Mouse (Mus musculus): ENCODE results near the gene Eps15. TPM values are rescaled to one million over a fixed set of nuclear protein-coding genes. Genes with fewer than 3 reads are reported as not detected.

The Eps15 gene
- polyA plus RNA-seq, 1 experiment from 2014 or later = 68.8 TPM

DNA sequence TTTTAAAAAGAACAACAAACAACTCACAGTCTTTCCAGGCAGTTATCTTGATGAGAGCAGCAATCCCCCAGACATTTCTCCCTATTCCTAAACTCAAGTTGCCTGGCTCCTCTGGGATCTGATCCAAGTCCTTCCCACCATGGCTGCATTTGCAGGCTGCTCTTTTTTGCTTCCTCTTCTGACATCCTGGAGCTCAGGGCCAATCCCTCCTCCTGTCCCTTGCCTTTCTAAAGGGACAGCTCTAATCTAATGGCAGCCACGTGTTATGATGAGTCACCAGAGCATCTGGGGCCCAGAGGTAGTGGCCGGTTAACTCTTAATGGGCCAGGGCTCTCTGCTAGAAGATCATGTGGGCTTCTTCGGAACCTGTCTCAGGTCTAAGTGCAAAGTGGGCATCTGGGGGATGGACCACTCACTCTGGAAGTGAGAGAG lies 126.0 kb downstream of the Eps15 start:
- peak overlapping the region; percentile 99 for H3K4me2 ChIP-seq
- H3K36me3 ChIP-seq = no peaks in the 10 kb centered on the region
- H3K9ac ChIP-seq (replicated peaks) = peak overlapping the region; percentile 75; the same call in 1 of the 2 replicates
- peaks cover 20% of the 10 kb centered on the region for H3K4me1 ChIP-seq
- peak; percentile 66 for ATAC-seq (ENCODE audit: low FRiP score)
- 0 out of 2 replicates have a peak, but pooled peaks cover 3% of the 10 kb centered on the region for H3K27me3 ChIP-seq (replicated peaks)
- WGBS = 6% methylated on average over 3 of the region's 3 CpGs
- H3K4me3 ChIP-seq (replicated peaks) = peak overlapping the region; percentile 68
- H3K27ac ChIP-seq (replicated peaks) = no peak overlapping the region
- no peaks in the 10 kb centered on the region for H3K9me3 ChIP-seq (replicated peaks)

DNA sequence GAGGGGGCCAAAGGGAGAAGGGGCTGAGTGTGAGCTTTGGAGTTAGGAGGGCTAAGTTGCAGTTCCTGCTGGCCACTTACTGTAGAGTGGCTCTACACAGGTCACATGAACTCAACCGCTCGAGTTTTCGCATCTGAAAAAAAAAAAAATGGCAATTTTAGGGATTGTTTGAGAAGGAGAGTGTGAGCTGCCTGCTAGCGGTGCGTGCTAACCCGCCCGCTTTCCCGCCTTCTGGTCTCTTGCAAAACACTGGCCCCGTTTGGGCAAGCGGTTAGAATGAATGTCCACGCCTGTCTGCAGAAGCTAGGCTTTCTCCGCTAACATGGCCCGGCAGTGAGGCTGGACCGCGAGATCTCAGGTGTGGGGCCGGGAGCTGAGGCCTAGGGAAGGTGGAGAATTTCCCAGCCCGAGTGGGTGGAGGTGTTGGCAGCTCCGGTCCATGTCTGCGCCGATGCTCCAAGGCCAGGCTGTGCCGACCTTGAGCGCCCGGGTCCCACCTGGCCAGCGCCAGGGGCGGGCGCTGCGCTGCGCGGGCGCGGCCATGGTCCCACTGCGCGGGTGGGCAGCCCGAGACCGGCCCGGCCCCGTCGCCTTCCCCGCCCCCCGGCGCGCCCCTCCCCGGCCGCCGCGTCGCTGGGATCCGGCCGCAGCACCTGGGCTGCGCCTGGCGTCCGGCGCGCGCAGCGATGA lies 126.6 kb downstream of the Eps15 start, which contains the start of gene Ttc39a:
Gene Ttc39a, plus strand, starts transcription at position 138 of the 690 bp plus-strand sequence.
- Histone ChIP-seq H3K9ac (replicated peaks) (peak within 1 kb of the TSS; percentile 75), H3K4me2 (peak within 1 kb of the TSS; percentile 99), H3K4me3 (replicated peaks) (peak within 1 kb of the TSS; percentile 68), H3K9me3 (replicated peaks) (no peaks in the 10 kb centered on the region), H3K27ac (replicated peaks) (peak within 1 kb of the TSS; percentile 37; the same call in 1 of the 2 replicates), H3K36me3 (no peaks in the 10 kb centered on the region), H3K4me1 (peaks cover 20% of the 10 kb centered on the region), H3K27me3 (replicated peaks) (0 out of 2 replicates have a peak, but pooled peaks cover 3% of the 10 kb centered on the region)
- under 1% methylated on average over 48 of the region's 56 CpGs for WGBS
- ATAC-seq (ENCODE audit: low FRiP score) = peak; percentile 81

GRCm38 (mm10) chr4:109407176-109407520 lies 127.1 kb downstream of the Eps15 start:
- Histone ChIP-seq H3K4me3 (replicated peaks) (peak overlapping the region; percentile 68), H3K9me3 (replicated peaks) (no peaks in the 10 kb centered on the region), H3K4me1 (peaks cover 20% of the 10 kb centered on the region), H3K4me2 (peak overlapping the region; percentile 99), H3K9ac (replicated peaks) (peak overlapping the region; percentile 75), H3K36me3 (no peaks in the 10 kb centered on the region), H3K27me3 (replicated peaks) (0 out of 2 replicates have a peak, but pooled peaks cover 3% of the 10 kb centered on the region), H3K27ac (replicated peaks) (no peak overlapping the region)
- ATAC-seq (ENCODE audit: low FRiP score) = peak; percentile 42; the same call in 1 of the 2 replicates
- WGBS = 5% methylated on average over 7 of the region's 24 CpGs

DNA sequence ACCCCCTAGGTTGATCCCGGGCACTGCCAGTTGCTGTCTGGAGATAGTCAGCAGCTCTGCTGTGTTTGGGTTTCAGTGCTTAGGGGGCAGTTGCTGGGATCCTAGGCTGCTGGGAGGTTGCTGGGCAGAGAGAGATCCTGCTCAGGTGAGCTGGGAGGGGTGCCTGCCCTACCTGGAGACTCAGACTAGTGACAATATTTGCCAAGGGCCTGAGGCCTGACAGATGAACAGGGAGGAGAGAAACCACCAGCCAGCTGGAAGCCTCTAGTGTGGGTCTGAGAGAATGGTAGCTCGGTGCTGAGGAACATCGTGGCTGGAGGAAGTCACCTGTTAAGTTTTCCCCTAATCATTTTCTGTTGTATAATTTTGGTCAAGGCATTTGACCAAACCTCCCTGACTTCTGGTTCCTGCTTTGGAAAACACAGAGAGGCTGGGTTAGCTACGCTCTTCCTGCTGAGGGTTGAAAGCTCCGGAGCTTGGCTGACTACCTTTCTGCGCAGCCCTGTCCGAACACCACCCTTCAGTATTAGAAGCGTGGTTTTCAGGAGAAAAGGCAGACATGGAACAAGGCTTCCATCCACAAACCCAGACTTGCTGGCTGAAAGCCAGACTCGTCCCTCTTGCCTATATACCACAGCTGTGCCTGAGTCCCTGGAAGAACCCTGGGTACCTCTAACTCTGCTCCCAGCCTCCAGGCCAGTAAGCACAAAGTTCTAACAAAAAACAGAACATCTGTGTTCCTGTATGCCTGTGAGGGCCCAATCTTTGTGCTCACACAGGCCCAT lies 127.8 kb downstream of the Eps15 start:
- 80% methylated on average over 9 of the region's 9 CpGs for WGBS
- H3K9ac ChIP-seq (replicated peaks) = no peak overlapping the region; the same call in 1 of the 2 replicates
- ATAC-seq (ENCODE audit: low FRiP score) = no peak
- peak overlapping the region; percentile 68; the same call in 1 of the 2 replicates for H3K4me3 ChIP-seq (replicated peaks)
- H3K36me3 ChIP-seq = no peaks in the 10 kb centered on the region
- H3K27me3 ChIP-seq (replicated peaks) = 0 out of 2 replicates have a peak, but pooled peaks cover 3% of the 10 kb centered on the region
- H3K4me1 ChIP-seq = peaks cover 20% of the 10 kb centered on the region
- no peaks in the 10 kb centered on the region for H3K9me3 ChIP-seq (replicated peaks)
- H3K27ac ChIP-seq (replicated peaks) = no peak overlapping the region
- H3K4me2 ChIP-seq = peak overlapping the region; percentile 99

- no peak for ATAC-seq (ENCODE audit: low FRiP score)
- Histone ChIP-seq H3K4me1 (peaks cover 18% of the 10 kb centered on the region), H3K9ac (replicated peaks) (no peak overlapping the region), H3K9me3 (replicated peaks) (no peaks in the 10 kb centered on the region), H3K36me3 (no peaks in the 10 kb centered on the region), H3K27ac (replicated peaks) (no peak overlapping the region), H3K27me3 (replicated peaks) (no peaks in the 10 kb centered on the region), H3K4me2 (no peak overlapping the region), H3K4me3 (replicated peaks) (no peak overlapping the region)
- WGBS = 76% methylated on average over 9 of the region's 9 CpGs
Measured at GRCm38 (mm10) chr4:109410681-109411376, 130.8 kb downstream of the Eps15 start.

GRCm38 (mm10) chr4:109411377-109411967 lies 131.4 kb downstream of the Eps15 start:
- Histone ChIP-seq H3K36me3 (no peaks in the 10 kb centered on the region), H3K4me1 (peaks cover 12% of the 10 kb centered on the region), H3K27me3 (replicated peaks) (no peaks in the 10 kb centered on the region), H3K27ac (replicated peaks) (no peak overlapping the region), H3K4me3 (replicated peaks) (no peak overlapping the region), H3K9ac (replicated peaks) (no peak overlapping the region), H3K9me3 (replicated peaks) (no peaks in the 10 kb centered on the region), H3K4me2 (no peak overlapping the region)
- WGBS = 90% methylated on average over 6 of the region's 6 CpGs
- no peak for ATAC-seq (ENCODE audit: low FRiP score)

DNA sequence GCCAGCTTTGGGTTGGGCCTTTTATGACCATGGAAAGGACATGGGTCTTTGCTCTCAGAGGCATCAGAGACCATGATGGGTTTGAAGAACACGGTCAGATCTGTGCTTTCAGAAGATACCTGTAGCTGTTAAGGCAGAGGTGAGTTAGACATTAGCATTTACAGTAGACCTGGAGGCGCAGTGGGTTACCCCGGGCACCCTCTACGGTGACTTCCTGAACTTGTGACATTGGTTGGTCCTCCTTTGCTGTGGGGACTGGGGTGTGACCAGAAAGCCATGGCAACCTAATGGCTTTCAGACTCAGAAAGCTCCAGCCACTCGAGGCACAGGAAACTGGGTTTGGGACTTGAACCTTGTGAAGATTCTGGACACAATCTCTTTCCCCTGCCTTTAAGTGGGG lies 132.2 kb downstream of the Eps15 start:
- no peaks in the 10 kb centered on the region for H3K9me3 ChIP-seq (replicated peaks)
- no peak overlapping the region for H3K9ac ChIP-seq (replicated peaks)
- H3K4me2 ChIP-seq = no peak overlapping the region
- no peak for ATAC-seq (ENCODE audit: low FRiP score)
- no peaks in the 10 kb centered on the region for H3K27me3 ChIP-seq (replicated peaks)
- WGBS = 88% methylated on average over 5 of the region's 5 CpGs
- H3K4me1 ChIP-seq = peaks cover 6% of the 10 kb centered on the region
- H3K27ac ChIP-seq (replicated peaks) = no peak overlapping the region
- H3K36me3 ChIP-seq = no peaks in the 10 kb centered on the region
- no peak overlapping the region for H3K4me3 ChIP-seq (replicated peaks)

- Histone ChIP-seq H3K36me3 (no peaks in the 10 kb centered on the region), H3K4me3 (replicated peaks) (no peak overlapping the region), H3K27ac (replicated peaks) (no peak overlapping the region), H3K27me3 (replicated peaks) (no peaks in the 10 kb centered on the region), H3K9me3 (replicated peaks) (no peaks in the 10 kb centered on the region), H3K4me1 (no peaks in the 10 kb centered on the region), H3K4me2 (no peak overlapping the region), H3K9ac (replicated peaks) (no peak overlapping the region)
- 87% methylated on average over 1 of the region's 1 CpGs for WGBS
- no peak for ATAC-seq (ENCODE audit: low FRiP score)
Measured at GRCm38 (mm10) chr4:109417998-109418397, 137.9 kb downstream of the Eps15 start.

- no peak overlapping the region for H3K27ac ChIP-seq (replicated peaks)
- no peaks in the 10 kb centered on the region for H3K36me3 ChIP-seq
- no peak for ATAC-seq (ENCODE audit: low FRiP score)
- no peak overlapping the region for H3K9ac ChIP-seq (replicated peaks)
- H3K9me3 ChIP-seq (replicated peaks) = no peaks in the 10 kb centered on the region
- H3K4me3 ChIP-seq (replicated peaks) = no peak overlapping the region
- H3K4me1 ChIP-seq = no peaks in the 10 kb centered on the region
- no peak overlapping the region for H3K4me2 ChIP-seq
- WGBS = 16% methylated on average over 3 of the region's 3 CpGs
- no peaks in the 10 kb centered on the region for H3K27me3 ChIP-seq (replicated peaks)
Measured at GRCm38 (mm10) chr4:109419017-109419416, 138.9 kb downstream of the Eps15 start.

DNA sequence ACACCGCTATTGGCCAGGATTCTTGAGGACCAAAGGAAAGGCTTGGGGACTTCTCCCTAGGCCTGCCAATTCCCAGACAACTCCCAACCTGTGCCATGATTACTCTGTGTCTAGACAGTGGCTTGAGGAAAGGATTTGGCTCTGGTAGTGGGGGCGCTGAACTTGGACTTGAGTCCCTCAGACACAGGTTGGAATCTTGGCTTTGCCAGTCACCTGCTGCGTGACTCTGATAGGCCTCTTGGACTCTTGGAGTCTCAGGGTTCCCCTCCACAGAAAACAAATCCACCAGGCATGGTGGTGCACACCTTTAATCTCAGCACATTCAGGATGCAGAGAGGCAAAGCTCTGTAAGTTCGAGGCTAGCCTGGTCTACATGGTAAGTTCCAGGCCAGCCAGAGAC lies 139.5 kb downstream of the Eps15 start:
- H3K4me3 ChIP-seq (replicated peaks) = no peak overlapping the region
- ATAC-seq (ENCODE audit: low FRiP score) = no peak

DNA sequence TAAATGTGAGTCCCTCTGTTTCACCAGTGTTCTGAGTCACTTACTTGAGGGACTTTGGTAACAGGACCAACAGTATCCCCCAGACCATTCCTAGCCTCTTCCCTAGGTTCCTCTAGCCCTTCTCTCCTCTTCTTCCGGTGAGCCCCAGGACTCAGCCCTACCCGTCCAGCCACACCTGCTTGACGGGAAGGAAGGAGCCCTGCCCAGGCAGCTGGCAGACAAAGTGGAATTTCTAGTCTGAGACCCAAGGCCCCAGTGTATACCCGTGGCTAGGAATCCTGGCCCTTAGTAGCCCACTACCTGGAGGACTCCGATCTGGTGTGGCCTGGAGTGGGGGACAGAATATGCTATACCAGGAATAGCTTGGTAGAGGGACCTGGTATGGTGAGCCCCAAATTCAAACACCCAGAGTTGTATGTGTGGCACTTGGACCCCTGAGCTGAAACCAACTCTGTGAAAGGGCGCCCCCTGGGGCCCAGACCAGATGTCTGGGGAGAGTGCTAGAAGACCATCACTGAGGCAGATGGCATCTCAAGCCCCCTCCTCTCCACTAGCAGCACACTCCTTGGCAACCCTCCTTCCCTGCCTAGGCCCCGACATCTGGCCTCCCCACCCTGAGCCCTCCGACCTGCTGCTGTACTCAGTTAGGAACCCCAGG lies 140.2 kb downstream of the Eps15 start:
- ATAC-seq (ENCODE audit: low FRiP score) = no peak

More for the DNA sequence above, 139.5 kb downstream of the Eps15 start:
- 91% methylated on average over 4 of the region's 4 CpGs for WGBS
- Histone ChIP-seq H3K27ac (replicated peaks) (no peak overlapping the region), H3K36me3 (no peaks in the 10 kb centered on the region), H3K9ac (replicated peaks) (no peak overlapping the region), H3K9me3 (replicated peaks) (no peaks in the 10 kb centered on the region), H3K27me3 (replicated peaks) (no peaks in the 10 kb centered on the region), H3K4me2 (no peak overlapping the region), H3K4me1 (no peaks in the 10 kb centered on the region)

More for the DNA sequence above, 140.2 kb downstream of the Eps15 start:
- Histone ChIP-seq H3K4me1 (no peaks in the 10 kb centered on the region), H3K4me3 (replicated peaks) (no peak overlapping the region), H3K4me2 (no peak overlapping the region), H3K9ac (replicated peaks) (no peak overlapping the region), H3K9me3 (replicated peaks) (no peaks in the 10 kb centered on the region), H3K36me3 (no peaks in the 10 kb centered on the region), H3K27ac (replicated peaks) (no peak overlapping the region), H3K27me3 (replicated peaks) (no peaks in the 10 kb centered on the region)
- 81% methylated on average over 8 of the region's 8 CpGs for WGBS
